Mouse (Mus musculus) testis, adult 2 months (tissue): ENCODE data around the gene Tmem102.

ENCODE experiments used
- CTCF ChIP-seq: fragments of 200-500 bp; IDR thresholded peaks from 2 replicates; pipeline ENCODE4 v1.5.1; 2012; ENCODE audit warnings: low read depth, mild to moderate bottlenecking, inconsistent platforms, low read length, moderate library complexity; ENCODE audit not compliant: control insufficient read depth, insufficient read depth, insufficient replicate concordance
- POLR2A ChIP-seq: fragments of 200-500 bp; IDR thresholded peaks from 2 replicates; pipeline ENCODE4 v1.6.1; 2012; ENCODE audit warnings: low read depth, mild to moderate bottlenecking, inconsistent platforms, low read length, moderate library complexity; ENCODE audit not compliant: control insufficient read depth

GRCm38 (mm10) chr11:69778258-69778982, 27.0 kb downstream of the Tmem102 start:
- TF ChIP-seq POLR2A (no peak), CTCF (no peak)
